Mouse (Mus musculus) embryonic facial prominence, embryonic 12.5 days (tissue): ENCODE measurements around the gene Ints5. TPM values are rescaled to one million over a fixed set of nuclear protein-coding genes. Genes with fewer than 3 reads are reported as not detected.

Experiments
- ATAC-seq: fragments of 200-750 bp; cut with Nextera tagmentation; 2 replicates; pipeline ENCODE4 v1.8.0; 2017; ENCODE audit not compliant: insufficient number of reproducible peaks, insufficient read depth, low FRiP score, low TSS enrichment
- H3K27ac ChIP-seq: fragments of 300-500 bp; sonication (generic); 2 replicates; pipeline ENCODE4 v1.5.1; 2016; ENCODE audit warnings: mild to moderate bottlenecking
- H3K27me3 ChIP-seq: fragments of 300-500 bp; sonication (generic); 2 replicates; pipeline ENCODE4 v1.6.1; 2016; ENCODE audit warnings: mild to moderate bottlenecking, moderate library complexity
- H3K36me3 ChIP-seq: fragments of 300-500 bp; sonication (generic); 2 replicates; pipeline ENCODE4 v1.6.1; 2016; ENCODE audit warnings: mild to moderate bottlenecking
- H3K4me1 ChIP-seq: fragments of 300-500 bp; sonication (generic); 2 replicates; pipeline ENCODE4 v1.6.1; 2016
- H3K4me2 ChIP-seq: fragments of 300-500 bp; sonication (generic); replicated peaks from 2 replicates; pipeline ENCODE4 v1.6.1; 2016; ENCODE audit warnings: mild to moderate bottlenecking, moderate library complexity
- H3K4me3 ChIP-seq: fragments of 300-500 bp; sonication (generic); 2 replicates; pipeline ENCODE4 v1.5.1; 2016; ENCODE audit warnings: mild to moderate bottlenecking
- H3K9ac ChIP-seq: fragments of 300-500 bp; sonication (generic); 2 replicates; pipeline ENCODE4 v1.6.1; 2016; ENCODE audit warnings: mild to moderate bottlenecking, moderate library complexity
- H3K9me3 ChIP-seq: fragments of 300-500 bp; sonication (generic); 2 replicates; pipeline ENCODE4 v1.6.1; 2016; ENCODE audit warnings: mild to moderate bottlenecking, moderate library complexity
- WGBS: fragments of 180-500 bp; shearing (Covaris S2); methylation state at CpG from one replicate; pipeline ENCODE4 v1.1.7; 2016; 5-methylcytosine and 5-hydroxymethylcytosine counted together
- polyA plus RNA-seq: library from polyadenylated mRNA; unstranded; fragments of >200 nt; fragmentation: Nextera tagmentation; extraction: Ambion mirVana; gene quantifications from 2 replicates; pipeline ENCODE4 v1.2.1, GENCODE M21; 2016

Ints5 gene
- polyA plus RNA-seq, 1 experiment from 2014 or later, result 51.5 TPM

DNA sequence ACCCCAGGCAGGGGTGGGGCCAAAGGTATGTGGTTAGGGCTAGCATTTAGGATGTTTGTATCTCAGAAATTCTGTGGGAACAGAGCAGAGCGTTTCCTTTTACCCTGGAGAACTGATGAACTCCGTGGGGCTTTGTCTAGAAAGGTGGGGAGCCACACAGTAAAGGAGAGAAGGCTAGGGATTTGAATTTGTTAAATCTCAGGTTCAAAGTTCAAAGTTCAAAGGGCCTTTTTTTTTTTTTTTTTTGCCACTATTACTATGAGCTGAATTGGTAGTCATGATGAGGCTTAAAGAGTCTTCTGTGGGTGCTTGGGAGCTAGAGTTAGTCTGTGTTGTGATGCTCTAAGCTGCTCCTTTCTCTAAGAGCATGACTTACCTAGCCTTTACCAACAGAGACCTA, 43.9 kb downstream of the Ints5 start:
- Histone ChIP-seq H3K27me3 (no peaks in the 10 kb centered on the region), H3K4me2 (no peak overlapping the region), H3K9ac (no peak overlapping the region), H3K4me3 (no peak overlapping the region), H3K4me1 (peaks cover 10% of the 10 kb centered on the region), H3K9me3 (no peaks in the 10 kb centered on the region), H3K27ac (no peak overlapping the region), H3K36me3 (peaks cover 52% of the 10 kb centered on the region)
- no peak for ATAC-seq
- 87% methylated on average over 2 of the region's 2 CpGs for WGBS

DNA sequence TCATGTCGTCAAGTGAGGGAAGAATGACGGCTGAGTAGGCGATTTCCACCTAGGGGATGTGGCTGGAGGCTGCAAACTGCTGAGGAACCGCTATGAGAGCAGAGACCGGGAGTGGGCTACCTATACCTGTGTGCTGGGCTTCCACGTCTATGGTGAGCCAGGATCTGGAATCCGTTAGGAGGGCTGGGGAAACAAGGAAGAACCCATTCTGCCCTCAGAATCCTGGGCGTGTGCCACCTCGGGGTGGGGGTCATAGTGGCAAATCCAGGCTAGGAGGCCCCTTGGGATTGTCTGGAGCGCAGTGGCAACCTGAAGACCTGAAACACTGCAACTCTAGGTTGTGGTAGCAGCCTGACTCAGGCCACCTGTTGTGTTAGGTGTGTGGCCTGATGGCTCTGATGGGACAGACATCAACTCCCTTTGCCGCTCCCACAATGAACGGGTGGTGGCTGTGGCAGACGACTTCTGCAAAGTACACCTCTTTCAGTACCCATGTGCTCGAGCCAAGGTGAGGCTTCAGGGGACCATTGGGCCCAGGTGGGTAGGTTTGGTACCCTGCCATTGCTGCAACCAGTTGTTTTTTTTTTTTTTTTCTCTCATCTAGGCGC, 47.8 kb downstream of the Ints5 start:
- no peak for ATAC-seq
- Histone ChIP-seq H3K9ac (no peak overlapping the region), H3K4me1 (peaks cover 30% of the 10 kb centered on the region), H3K4me2 (peak overlapping the region; percentile 72), H3K9me3 (no peaks in the 10 kb centered on the region), H3K27me3 (no peaks in the 10 kb centered on the region), H3K36me3 (peaks cover 49% of the 10 kb centered on the region), H3K27ac (no peak overlapping the region), H3K4me3 (peak overlapping the region; percentile 72; the same call in 1 of the 2 replicates)
- 78% methylated on average over 15 of the region's 15 CpGs for WGBS

DNA sequence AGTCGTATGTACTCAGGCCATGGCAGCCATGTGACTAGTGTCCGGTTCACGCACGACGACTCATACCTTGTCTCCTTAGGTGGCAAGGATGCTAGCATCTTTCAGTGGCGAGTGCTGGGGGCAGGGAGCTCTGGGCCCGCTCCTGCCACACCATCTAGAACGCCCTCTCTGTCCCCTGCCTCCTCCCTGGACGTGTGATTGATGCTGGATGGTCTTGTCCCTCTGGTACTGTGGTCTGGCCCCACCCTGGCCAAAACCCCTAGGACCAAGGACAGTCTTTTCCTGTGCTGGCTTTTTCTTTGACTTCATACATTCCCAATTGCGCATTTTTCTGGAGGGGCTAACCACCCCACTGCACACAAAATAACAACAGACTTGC, 48.3 kb downstream of the Ints5 start:
- Histone ChIP-seq H3K27me3 (no peaks in the 10 kb centered on the region), H3K27ac (peak overlapping the region; percentile 98)

DNA sequence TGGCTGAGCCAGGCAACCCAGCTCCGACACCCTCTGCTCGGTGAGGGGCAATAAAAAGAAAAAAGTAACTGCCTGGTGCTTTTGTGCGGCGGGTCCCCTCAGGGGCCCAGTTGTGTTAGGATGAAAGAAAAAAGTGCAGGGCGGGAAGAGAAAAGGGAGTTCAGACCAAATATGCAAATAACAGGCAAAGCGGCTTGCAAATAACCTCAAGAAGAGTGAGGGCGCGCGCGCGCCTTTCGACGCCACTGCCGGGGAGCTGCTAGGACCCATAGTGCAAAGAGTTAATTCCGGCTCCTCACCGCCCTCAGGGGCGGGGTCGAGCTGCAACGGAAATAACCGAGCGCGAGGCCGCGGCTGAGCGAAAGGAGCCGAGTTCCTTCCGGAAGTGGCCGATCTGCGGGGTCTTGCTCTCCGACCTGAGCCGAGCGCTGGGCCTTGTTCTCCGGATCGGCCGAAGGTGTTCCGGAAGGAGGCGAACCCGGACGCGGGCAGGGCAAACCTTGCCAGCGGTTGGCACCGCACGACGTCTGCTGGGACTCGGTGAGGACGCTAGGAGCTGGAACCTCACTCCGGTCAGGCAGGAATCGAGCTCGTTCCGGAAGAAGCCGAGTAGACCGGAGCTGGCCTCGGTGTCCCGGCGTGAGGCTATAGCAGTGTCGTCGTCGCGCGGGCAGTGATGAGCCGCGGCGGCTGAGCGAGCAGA, 48.9 kb downstream of the Ints5 start, which contains the start of gene Mta2:
Gene Mta2, plus strand, starts transcription at position 361 of the 703 bp plus-strand sequence.
- WGBS, result under 1% methylated on average over 64 of the region's 64 CpGs
- H3K9me3 ChIP-seq, result no peaks in the 10 kb centered on the region

More for the DNA sequence above, 48.3 kb downstream of the Ints5 start:
- 34% methylated on average over 10 of the region's 10 CpGs for WGBS
- Histone ChIP-seq H3K4me3 (peak overlapping the region; percentile 72), H3K36me3 (peaks cover 51% of the 10 kb centered on the region), H3K9me3 (no peaks in the 10 kb centered on the region), H3K4me2 (peak overlapping the region; percentile 72), H3K9ac (peak overlapping the region; percentile 97), H3K4me1 (peaks cover 30% of the 10 kb centered on the region)
- ATAC-seq, result peak; percentile 49

DNA sequence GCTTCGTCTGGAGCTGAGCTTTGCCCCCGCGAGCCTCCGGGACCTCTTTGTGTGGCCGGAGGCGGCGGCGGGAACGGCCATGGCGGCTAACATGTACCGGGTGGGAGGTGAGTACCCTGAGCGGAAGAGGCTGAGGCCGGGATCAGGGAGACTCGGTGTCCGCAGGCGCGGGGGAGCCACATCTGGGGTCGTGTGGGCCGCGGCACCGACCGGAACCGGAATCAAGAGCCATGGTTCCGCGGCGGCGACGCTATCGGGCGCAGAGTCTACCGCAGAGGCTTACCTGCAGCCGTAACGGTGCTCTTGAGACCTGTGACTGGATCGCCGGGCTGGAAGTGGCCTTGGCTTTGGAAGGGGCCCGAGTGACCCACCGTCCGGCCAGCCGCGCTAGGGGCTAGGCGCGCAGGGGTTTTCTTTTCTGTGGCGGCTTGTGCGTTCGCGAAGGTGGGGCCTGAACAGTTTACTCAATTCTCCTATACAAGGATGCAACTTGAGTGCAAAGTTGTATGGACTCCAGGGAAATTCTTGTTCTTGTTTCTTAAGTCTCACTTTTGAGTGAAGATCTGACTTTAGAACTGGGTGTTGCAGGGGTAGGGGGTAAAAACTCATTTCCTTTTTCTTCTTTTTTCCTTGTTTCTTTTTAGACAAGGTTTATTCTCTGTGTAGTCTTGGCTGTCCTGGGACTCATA, 49.6 kb downstream of the Ints5 start:
- peak overlapping the region; percentile 97 for H3K9ac ChIP-seq
- no peaks in the 10 kb centered on the region for H3K9me3 ChIP-seq
- H3K27ac ChIP-seq, result peak overlapping the region; percentile 98
- WGBS, result under 1% methylated on average over 45 of the region's 46 CpGs
- H3K4me3 ChIP-seq, result peak overlapping the region; percentile 72
- H3K4me2 ChIP-seq, result peak overlapping the region; percentile 72
- peak; percentile 42 for ATAC-seq
- peaks cover 57% of the 10 kb centered on the region for H3K36me3 ChIP-seq
- H3K27me3 ChIP-seq, result no peaks in the 10 kb centered on the region
- peaks cover 30% of the 10 kb centered on the region for H3K4me1 ChIP-seq

More for the DNA sequence above, 48.9 kb downstream of the Ints5 start, which contains the start of gene Mta2:
- ATAC-seq, result peak; percentile 90
- Histone ChIP-seq H3K4me2 (peak within 1 kb of the TSS; percentile 72), H3K36me3 (peaks cover 56% of the 10 kb centered on the region), H3K4me3 (peak within 1 kb of the TSS; percentile 72), H3K4me1 (peaks cover 30% of the 10 kb centered on the region), H3K27ac (peak within 1 kb of the TSS; percentile 98), H3K9ac (peak within 1 kb of the TSS; percentile 97), H3K27me3 (no peaks in the 10 kb centered on the region)

DNA sequence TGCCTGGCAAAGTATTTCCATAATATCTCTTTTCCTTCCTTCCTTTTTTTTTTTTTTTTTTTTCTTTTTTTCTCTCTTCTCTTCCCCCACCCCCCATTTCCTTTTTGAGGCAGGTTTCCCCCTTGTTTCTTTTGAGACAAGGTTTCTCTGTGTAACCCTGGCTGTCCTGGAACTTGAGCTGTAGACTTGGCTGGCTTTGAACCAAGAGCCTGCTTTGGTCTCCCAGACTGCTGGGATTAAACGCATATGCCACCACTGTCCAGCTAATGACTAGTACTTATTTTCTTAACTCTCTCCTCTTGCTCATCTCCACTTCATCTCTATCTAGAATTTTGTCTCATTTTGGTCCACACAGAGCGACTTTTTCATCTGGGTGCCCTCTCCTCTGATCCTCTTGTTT, 50.2 kb downstream of the Ints5 start:
- Histone ChIP-seq H3K27me3 (no peaks in the 10 kb centered on the region), H3K4me3 (peak overlapping the region; percentile 72), H3K9ac (peak overlapping the region; percentile 97), H3K36me3 (peaks cover 59% of the 10 kb centered on the region), H3K27ac (no peak overlapping the region), H3K9me3 (no peaks in the 10 kb centered on the region), H3K4me1 (peaks cover 30% of the 10 kb centered on the region), H3K4me2 (peak overlapping the region; percentile 72)
- 65% methylated on average over 2 of the region's 2 CpGs for WGBS
- ATAC-seq, result no peak

DNA sequence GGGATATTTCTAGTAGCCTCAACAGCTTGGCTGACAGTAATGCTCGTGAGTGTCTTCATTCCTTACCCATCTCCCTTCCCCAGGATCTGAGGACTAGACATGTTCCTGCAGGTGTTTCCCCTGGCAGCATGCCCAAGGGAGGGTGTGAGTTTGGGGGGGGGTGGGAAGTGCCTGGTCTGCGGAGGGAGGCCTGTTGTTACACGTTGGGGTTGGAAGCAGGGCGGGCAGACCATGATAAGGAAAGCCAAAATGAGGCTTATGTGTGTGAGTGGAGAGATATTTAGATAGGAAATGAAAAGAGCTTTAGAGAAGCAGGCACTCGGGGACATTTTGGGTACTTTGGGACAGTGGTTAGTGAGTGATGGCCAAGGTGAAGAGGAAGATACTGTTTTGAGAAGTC, 51.3 kb downstream of the Ints5 start:
- H3K27me3 ChIP-seq, result no peaks in the 10 kb centered on the region
- H3K9ac ChIP-seq, result no peak overlapping the region; the same call in 1 of the 2 replicates
- peak overlapping the region; percentile 12; the same call in 1 of the 2 replicates for H3K4me3 ChIP-seq
- H3K4me1 ChIP-seq, result peaks cover 30% of the 10 kb centered on the region
- peaks cover 64% of the 10 kb centered on the region for H3K36me3 ChIP-seq
- WGBS, result 55% methylated on average over 5 of the region's 5 CpGs
- peak overlapping the region; percentile 72 for H3K4me2 ChIP-seq
- ATAC-seq, result no peak
- H3K9me3 ChIP-seq, result no peaks in the 10 kb centered on the region
- no peak overlapping the region for H3K27ac ChIP-seq

DNA sequence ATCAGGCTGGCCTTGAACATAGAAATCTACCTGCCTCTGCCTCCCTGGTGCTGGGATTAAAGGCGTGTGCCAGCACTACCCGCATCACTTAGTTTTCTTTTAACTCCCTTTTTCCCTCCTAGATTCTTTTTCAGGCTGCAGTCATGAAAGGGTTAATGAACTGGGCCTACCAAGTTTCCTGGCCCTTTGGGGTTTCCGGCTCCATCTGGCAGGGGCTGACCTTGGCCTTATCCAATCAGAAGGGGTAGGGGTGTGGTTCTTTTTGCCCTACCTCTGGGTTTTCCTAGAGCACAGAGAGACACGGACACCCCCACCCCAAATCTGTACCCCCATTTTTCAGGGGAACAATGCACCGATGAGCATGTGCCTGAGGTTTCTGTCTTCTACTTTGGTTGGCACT, 51.9 kb downstream of the Ints5 start:
- Histone ChIP-seq H3K27ac (0 out of 2 replicates have a peak overlapping the region, but pooled peaks have one; percentile 7), H3K27me3 (no peaks in the 10 kb centered on the region), H3K9me3 (no peaks in the 10 kb centered on the region), H3K36me3 (peaks cover 64% of the 10 kb centered on the region), H3K4me3 (peak overlapping the region; percentile 24), H3K4me1 (peaks cover 30% of the 10 kb centered on the region), H3K4me2 (peak overlapping the region; percentile 72), H3K9ac (peak overlapping the region; percentile 36; the same call in 1 of the 2 replicates)
- no peak for ATAC-seq
- WGBS, result 35% methylated on average over 5 of the region's 5 CpGs

DNA sequence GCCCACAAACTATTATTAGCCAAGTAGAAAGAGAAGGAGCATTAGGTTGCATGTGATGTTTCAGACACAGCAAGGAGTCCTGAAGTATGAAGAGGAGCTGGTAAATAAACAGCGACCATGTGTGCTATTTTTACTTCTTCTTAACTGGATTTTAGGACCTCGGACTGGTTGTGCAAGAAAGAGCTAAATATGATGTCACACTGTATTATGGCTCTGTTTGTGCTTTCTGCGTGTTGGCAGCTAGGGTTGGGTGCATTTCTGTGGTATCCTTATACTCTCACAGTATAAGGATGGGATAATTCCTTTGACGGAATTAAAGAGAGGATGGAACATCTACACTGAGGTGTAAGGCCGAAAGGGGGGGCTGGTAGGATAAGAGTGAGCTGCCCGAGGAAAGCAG, 52.4 kb downstream of the Ints5 start:
- WGBS, result 86% methylated on average over 6 of the region's 6 CpGs
- peak overlapping the region; percentile 24 for H3K4me3 ChIP-seq
- peak overlapping the region; percentile 72 for H3K4me2 ChIP-seq
- H3K4me1 ChIP-seq, result peaks cover 30% of the 10 kb centered on the region
- peaks cover 66% of the 10 kb centered on the region for H3K36me3 ChIP-seq
- H3K9ac ChIP-seq, result peak overlapping the region; percentile 36; the same call in 1 of the 2 replicates
- H3K27ac ChIP-seq, result 0 out of 2 replicates have a peak overlapping the region, but pooled peaks have one; percentile 7
- no peak for ATAC-seq
- no peaks in the 10 kb centered on the region for H3K27me3 ChIP-seq
- no peaks in the 10 kb centered on the region for H3K9me3 ChIP-seq

DNA sequence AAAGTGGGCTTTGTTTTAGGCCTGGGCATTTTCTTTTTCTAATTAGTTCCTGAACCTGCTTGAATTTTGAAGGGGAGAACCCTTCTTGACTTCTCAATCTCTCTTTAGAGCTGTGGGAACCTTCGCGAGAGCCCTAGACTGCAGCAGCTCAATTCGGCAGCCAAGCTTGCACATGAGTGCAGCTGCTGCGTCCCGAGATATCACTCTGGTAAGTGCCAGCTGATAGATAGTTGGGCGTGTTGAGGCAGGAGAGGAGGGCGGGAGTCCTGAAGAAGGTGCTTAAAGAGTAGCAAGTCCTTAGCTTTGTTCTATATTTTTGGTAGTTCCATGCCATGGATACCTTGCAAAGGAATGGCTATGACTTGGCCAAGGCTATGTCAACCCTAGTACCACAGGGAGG, 54.1 kb downstream of the Ints5 start:
- Histone ChIP-seq H3K4me2 (no peak overlapping the region), H3K9me3 (no peaks in the 10 kb centered on the region), H3K36me3 (peaks cover 79% of the 10 kb centered on the region), H3K4me3 (no peak overlapping the region), H3K4me1 (peaks cover 20% of the 10 kb centered on the region), H3K27me3 (no peaks in the 10 kb centered on the region), H3K9ac (no peak overlapping the region), H3K27ac (no peak overlapping the region)
- no peak for ATAC-seq
- WGBS, result 91% methylated on average over 7 of the region's 7 CpGs
